Mouse (Mus musculus) CD8-positive naive resting alpha-beta T cell, adult 2 months (primary cell): ENCODE results near the gene Prickle4.
A peak's percentile ranks its signal among the peaks of the same experiment; 100 is the strongest.

Experiments
- DNase-seq, 2 experiments: peaks; one replicate each; pipeline ENCODE4 v3.0.0; 2022; ENCODE audit warnings: low read depth in 2 of 2, low spot score in 2 of 2

Gene Prickle4

DNA sequence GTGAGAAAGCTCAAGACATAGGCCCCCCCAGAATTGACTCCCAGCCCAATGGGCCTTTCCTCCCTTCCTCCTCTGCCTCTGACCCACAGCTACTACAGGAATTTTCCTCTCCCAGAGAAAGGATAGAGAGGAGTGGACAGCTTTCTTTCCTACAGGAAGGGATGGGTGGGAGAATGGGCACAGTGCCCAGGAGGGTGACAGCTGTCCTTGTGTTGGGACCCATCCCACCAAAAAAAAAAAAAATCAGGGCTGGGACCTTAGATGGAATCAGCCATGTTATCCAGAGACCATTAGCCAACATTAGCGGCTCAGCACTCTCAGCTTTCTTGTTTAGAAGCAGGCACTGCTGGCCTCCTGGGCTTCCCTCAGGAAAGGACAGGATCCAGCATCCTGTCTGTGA, 11.7 kb upstream of the Prickle4 start:
- DNase-seq = no peak

DNA sequence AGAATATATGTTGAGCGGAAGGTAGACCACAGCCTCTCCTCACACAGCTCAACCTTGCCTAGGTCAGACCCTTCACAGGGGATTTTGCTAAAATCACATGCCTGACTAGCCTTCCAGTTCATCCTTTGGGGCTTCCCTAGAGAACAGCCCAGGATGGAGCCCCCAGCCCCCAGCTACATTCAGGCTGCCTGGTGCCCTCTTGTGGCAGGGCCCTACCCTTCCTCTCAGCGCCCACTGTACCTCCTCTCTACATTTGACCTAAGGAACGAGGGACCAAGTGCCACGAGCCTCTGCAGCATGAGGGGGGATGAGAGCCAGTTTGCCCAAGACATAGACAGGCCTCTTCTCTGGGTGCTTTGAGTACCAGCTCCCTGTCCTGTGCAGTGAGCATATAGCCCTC, 10.2 kb upstream of the Prickle4 start:
- DNase-seq = no peak

DNA sequence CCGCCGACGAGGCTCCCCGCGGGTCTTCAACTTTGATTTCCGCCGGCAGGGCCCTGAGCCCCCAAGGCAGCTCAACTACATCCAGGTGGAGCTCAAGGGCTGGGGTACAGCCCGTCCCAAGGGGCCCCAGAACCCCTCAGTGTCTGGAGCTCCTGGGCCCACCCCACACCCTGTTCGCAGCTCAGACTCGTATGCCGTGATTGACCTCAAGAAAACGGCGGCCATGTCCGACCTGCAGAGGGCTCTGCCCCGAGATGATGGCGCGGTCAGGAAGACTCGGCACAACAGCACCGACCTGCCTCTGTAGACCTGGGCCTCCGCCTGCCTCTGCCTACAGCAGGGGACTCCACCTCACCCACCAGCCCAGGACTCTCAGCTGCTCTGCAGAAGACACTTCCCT, 9.0 kb upstream of the Prickle4 start:
- DNase-seq = no peak

DNA sequence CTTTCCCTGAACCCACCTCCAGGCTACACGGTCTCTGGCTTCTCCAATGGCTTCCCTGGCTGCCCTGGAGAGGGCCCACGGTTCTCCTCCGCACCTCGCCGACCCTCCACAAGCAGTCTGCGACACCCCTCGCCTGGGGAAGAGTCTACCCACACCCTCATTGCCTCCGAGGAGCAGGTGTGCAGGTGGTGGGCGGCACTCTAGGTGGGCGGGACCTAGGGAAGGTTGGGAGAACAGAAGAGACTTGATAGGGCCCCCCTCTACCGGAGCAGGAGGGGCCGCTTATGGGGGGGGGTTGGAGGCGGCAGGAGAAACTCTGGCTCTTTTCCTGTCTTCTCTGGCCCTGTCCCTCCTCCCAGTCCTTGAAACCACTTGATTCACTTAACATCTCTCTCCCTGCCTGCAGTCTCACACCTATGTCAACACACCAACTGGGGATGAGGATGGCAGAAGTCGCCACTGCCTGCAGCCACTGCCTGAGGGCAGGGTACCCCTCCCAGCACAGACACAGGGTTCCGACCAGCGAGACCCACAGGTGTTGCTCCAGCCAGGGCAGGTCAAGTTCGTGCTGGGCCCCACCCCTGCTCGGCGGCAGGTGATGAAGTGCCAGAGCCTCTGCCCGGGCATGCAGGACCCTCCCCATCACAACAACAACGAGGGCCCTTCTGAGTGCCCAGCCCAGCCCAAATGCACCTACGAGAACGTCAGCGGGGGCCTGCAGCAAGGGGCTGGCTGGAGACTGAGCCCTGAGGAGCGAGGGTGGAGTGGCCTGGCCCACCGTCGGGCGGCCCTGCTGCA, 8.2 kb upstream of the Prickle4 start:
- DNase-seq = no peak

DNA sequence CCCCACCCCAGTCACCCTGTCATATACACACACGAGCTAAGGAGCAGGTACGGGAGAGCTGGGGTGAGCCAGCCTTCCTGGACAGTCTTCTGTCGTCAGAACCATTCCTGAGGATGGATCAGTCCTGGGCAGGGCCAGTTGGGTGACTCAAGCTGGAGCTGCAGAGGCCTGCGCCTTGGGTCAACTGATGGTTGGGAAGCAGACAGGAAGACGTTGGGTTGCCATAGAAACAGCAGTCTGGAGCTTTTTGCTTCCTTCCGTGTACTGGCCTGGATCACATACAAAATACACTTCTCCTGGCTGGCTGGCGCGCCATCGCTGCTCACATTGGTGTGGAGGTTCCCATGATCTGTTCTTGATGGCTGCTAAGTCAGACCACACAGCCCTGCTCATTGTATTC, 7.3 kb upstream of the Prickle4 start:
- DNase-seq = no peak

DNA sequence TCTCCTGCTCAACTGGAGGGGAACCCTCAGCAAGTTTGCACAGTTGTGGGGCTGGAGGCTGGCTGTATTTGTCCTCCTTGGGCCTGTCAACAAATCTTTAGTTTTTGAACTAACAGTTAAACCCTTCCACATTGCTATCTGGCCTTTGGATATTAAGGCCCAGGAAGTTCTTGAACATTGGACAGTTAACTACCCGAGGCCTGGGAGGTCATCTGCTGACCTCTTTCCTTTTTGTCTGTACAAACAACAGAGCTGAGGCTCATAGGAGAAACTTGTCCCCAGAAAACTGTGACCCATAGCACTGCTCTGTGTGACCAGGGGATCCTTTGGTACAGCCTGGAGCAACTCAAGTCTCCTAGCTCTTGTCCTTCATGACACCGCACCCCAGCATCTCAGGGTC, 4.5 kb upstream of the Prickle4 start:
- no peak for DNase-seq

DNA sequence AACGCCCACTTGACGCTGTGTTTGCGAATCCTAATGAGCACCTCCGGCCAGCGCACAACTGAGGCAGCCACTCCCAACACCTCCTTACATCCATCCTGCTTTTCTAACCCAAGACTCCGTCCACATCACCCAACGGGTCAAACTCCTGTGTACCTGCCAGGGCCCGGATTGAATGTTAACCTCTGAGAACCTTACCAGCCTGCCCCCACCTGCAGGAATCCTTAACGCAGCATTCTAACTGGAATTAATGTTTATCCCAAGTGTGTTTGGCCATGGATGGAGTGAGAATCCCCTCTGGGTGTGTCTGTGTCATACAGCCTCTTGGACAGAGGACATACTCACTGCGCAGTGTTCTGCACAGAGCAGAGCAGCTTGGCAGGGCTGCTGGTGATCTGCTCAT, 3.6 kb upstream of the Prickle4 start:
- no peak for DNase-seq

DNA sequence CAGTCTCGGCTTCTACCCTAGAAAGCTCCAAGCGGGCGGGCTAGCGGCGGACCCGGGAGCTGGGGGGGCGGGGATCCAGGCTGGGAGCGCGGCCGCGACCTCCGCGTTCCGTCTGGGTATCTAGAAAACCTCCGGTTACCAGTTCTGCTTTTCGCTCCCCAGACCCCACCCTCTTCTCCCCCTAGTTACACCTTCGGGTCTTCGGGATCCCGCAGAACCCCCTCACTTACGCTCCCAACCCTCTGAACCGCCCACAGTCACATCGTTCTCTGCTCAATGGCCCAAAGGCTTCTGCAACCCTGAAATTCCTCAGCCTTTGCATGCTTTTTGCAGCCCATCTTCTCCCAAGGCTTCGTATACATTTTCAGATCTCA, 788 bp upstream of the Prickle4 start:
- no peak for DNase-seq

DNA sequence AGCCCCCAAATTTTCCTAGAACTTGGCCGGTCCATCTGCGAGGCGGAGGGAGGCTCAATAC, 264 bp downstream of the Prickle4 start, which contains the start of gene Gm21981:
Gene Gm21981 (minus strand): TSS at position 14 of the 61 bp plus-strand sequence.
- DNase-seq = no peak

DNA sequence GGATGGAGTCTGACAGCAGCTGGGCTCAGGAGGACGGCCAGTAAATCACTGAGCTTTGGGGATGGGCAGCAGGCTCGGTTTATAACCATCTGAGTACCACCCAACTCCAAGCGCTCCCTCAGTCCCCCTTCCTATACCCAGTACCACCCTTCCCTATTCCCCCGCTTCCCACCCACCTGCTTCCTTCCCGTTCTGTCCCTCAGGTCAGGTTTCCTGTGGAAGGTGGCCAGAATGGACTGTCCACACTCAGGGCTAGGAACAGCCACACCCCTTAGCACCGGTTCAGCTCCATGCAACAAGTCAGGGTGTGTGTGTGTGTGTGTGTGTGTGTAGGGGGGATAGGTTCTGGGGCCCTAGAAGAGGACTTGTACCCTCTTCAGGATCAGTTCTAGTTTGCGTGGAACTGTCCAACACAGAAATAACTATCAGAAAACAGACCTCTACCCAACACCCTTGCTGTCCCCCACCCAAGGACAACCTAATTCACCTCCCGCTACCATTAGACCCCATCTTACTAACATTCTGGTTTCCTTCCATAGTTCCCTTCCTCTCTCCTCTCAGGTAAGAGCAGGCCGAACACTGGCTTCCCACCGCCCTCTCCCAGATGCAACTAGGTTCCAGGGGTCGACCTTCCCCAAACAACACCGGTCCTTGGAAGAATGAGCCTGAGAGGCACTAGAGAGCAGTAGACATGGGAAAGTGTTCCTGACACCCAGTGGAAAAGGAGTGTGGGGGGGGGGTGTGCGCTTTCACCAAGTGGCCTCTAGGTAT, 680 bp downstream of the Prickle4 start:
- no peak for DNase-seq

DNA sequence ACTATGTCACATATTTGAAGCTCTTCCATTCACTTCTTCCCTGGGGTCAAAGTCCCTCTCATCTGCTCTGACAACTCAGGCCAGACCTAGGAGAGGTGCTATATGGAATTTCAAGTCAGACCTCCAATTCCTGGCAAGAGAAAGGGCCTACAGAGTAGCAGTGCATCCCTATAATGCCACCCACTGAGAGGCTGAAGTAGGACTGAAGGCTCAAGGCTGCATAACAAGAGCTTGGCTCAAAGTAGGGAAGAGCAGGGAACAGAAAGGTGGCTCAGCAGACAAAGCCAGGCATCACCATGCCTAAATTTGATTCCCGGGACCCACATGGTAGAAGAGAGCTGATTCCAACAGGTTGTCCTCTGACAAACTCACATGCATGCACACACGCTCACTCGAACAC, 2.9 kb downstream of the Prickle4 start:
- DNase-seq = no peak

DNA sequence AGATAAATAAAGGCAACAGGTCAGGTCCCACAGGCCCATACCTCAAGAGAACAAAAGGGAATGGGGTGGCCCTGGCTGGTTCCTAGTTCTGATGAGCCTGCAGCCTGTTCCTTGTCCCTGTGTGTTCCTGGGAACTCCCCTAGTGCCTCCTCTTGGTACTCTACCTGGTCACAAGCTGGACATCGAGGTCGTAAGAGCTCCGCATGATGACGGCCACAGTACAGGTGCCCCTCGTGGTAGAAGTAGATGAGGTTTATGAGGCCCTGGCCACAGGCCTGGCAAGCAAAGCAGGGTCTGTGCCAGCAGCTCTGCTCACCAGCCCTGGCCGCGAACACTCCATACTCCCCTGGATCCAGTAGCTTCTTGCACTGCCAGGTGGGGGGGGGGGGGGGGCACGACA, 4.6 kb downstream of the Prickle4 start:
- DNase-seq = no peak

DNA sequence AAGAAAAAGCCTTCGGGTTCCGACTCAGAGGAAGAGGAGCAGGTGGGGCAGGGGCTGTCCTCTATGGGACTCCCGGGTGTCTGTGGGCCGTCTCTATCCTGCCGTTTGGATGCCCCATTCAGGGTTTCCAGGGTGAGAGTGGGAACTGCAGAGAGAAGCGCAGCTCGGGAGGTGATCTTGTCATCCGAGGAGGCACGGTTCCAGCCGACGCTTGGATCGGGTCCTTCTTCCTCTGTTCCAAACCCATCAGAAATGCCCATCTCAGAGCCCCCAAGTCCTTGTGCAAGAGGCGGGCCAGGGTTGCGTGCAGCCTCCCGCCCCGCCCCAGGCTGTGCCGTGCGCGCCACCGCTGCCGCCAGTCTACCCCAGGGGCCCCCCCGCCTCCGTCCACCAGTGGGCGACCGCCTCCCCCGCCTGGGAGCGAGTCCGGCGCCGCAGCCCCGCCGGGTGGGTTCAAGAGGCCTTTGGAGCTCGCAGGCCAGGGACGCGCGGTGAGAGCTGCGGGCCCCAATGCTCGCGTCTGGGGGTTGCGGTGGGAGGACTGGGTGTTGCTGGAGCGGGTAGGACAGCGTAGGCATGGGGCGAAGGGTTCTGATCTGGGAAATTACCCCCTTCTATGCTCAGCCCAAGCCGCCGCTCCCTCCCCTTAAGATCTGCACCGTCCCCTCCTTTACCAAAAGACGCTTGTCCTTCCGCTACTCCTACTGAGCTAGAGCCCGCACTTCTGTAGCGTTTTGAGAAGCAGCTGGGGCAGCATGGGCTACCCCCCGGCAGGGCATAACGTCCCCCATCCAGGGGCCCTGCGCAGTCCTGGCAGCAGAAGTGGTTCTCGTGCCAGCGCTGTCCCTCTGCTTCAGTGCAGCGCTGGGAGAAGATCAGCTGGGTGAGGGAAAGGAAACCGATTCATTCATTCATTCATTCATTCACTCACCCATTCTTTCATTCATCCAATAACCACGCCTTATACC, 5.6 kb downstream of the Prickle4 start, which contains the start of gene Frs3:
Gene Frs3 (plus strand): TSS at position 423 of the 968 bp plus-strand sequence.
- DNase-seq = peak; percentile 30 to 36

DNA sequence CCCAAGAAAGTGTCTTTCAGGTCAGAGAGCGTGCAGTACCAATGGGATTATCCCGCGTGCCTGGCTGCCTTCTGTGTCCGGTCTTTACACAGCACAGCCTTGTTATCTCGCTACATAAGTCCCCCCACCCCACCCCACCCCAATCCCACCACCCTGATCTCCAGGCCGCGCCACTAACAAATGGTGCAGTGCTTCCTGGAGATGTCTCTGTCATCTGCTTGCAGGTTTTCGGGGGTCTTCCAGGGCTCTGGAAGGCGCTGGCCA, 6.3 kb downstream of the Prickle4 start, which contains the start of gene Tomm6:
Gene Tomm6 (minus strand): TSS at position 43 of the 264 bp plus-strand sequence.
- DNase-seq = no peak

DNA sequence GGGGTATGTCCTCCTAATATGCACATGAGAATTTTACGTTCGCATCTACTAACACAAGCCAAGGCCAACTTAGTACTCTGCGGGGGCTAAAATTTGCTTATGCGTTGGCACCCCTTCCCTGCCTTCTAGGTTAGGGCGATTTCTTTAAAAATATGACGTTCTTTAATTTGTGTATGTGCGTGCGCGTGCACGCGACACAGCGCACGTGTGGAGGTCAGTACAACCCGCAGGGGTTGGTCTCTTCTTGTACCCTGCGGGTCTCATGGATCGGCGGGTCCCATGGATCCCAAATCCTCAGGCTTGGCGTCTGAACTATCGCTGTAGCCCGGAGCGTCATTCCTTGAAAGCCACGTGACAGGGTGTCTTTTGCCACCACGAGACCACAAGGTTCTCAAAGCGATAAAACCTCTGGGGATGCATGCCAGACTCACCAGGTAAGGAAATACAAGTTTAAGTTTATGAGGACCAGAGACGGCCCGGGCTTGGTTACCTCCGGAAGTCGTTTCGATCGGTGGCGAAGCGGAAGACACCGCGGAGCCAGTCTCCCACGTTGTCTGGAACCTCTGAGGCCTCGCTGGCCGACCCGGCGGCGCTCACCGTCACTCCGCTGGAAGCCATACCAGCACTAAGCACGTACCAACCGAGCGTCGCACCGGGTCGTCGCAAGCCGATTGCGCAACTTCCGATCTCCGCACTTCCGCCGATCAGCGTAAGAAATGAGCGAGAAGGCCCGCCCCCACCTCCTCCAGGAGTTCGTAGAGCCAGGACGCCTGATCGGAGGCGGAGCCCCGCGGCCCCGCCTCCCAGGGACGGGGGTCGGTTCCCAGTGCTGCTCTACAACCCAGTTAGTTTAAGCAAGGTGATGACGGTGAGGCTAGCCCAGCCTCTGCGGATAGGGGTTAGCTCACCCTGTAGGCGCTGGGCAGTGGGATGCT, 6.9 kb downstream of the Prickle4 start:
- DNase-seq = peak; percentile 86 to 88

DNA sequence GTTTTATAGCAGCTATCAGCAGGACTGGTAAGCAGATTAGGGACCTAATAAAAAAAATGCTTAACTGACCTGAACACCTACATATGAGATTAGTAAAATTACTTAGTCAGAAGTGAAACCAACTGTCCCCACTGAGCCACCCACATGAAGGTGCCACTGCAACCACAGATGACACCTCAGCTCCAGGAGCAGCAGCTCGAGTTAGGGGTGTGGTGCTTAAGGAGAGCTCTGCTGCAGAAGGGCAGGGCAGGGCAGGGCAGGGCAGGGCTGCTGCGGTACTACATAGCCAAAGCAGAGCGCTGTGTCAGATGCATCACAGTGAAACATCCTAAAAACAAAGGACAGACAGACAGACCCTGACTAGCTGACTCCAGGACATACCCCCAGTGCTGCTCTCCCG, 11.7 kb downstream of the Prickle4 start:
- DNase-seq = no peak

DNA sequence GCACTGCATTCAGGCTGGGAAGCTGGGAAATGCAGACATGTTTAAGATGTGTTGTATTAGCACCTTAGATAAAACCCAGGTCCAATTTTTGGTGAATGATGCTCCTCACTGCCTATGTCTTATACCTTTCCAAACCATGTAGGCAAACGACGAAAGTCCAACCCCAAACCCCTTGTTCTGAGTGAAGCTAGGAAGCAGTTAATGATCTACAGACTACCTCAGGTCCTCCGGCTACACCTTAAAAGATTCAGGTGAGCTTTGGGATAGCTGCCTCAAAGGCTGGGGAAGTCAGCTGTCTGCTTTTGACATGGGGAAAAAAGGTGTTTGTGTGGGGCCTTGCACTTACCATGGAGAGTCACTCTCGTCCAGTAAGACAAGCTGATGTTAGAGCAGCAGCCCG, 15.8 kb downstream of the Prickle4 start:
- DNase-seq = no peak

DNA sequence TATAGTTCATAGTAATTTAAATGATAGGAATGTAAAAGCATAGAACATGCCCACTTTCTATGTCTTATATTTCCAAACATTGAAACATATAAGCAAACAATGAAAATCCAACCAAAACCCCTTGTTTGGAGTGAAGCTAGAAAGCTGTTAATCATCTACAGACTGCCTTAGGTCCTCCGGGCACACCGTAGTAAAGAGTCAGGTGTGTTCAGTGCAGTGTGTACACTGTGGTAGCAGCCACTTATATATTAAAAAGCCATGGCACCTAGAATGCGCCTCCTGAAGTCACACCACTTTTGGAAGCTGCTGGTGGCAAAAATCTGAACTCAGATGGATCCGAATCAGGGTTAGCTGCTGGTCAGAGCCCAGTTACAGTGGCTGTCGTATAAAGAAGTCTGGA, 16.3 kb downstream of the Prickle4 start:
- DNase-seq = no peak

DNA sequence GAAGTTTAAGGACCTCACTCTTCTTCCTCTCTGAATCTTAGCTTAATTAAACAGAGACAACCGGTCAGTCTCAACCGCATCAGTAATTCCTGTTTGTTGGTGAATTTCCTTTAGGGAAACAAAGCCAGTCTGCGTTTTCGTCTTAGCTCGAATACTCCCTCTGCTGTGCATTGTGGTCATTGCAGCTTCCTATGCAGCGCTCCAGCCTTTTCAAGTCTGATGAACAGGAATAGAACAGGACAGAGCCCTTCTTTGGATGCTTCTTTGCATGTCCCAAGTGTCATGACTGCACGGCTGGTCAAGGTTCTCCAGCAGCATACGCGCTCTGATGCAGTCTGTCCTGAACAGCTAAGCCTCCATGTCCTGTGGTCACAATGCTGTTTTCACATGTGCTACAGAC, 18.0 kb downstream of the Prickle4 start:
- peak; percentile 38 to 53 for DNase-seq

DNA sequence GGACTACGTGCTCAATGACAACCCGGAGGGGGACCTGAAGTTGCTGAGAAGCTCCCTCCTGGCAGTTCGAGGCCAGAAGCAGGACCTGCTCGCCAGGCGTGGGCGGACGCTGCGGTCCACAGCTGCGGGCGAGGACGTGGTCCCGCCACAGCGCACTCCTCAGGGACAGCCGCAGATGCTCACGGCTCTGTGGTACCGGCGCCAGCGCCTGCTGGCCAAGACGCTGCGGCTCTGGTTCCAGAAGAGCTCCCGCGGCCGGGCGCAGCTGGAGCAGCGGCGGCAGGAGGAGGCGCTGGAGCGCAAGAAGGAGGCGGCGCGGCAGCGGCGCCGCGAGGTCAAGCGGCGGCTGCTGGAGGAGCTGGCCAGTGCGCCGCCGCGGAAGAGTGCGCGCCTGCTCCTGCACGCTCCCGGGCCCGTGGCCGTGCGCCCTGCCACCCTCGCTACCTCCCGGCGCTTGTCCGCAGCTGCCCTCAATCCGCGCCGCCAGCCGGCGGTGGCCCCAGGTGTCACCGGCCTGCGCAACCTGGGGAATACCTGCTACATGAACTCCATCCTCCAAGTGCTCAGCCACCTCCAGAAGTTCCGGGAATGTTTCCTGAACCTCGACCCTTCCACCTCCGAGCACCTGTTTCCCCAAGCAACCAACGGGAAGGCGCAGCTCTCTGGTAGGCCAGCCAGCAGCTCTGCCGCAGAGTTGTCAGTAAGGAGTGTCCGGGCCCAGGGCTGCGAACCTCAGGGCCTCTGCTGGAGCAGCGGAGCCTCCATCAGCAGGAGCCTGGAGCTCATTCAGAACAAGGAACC, 22.0 kb downstream of the Prickle4 start:
- no peak for DNase-seq
